Mouse (Mus musculus) bone marrow, adult 2 months (tissue): ENCODE data around the gene Slco4c1. TPM values are rescaled to one million over a fixed set of nuclear protein-coding genes. Genes with fewer than 3 reads are reported as not detected.

Experiments
- H3K27ac ChIP-seq: fragments of 200-500 bp; 2 replicates; pipeline ENCODE4 v1.5.1; 2012; ENCODE audit warnings: low read depth, mild to moderate bottlenecking, control low read depth, inconsistent platforms, low read length; ENCODE audit not compliant: control insufficient read depth, poor library complexity, insufficient read depth
- H3K4me1 ChIP-seq: fragments of 200-500 bp; 2 replicates; pipeline ENCODE4 v1.6.1; 2011; ENCODE audit warnings: low read length; ENCODE audit not compliant: control insufficient read depth, insufficient read depth
- H3K4me3 ChIP-seq: fragments of 200-500 bp; replicated peaks from 2 replicates; pipeline ENCODE3; 2011; ENCODE audit warnings: mild to moderate bottlenecking, low read depth, low read length, control low read depth; ENCODE audit not compliant: control insufficient read depth
- CTCF ChIP-seq: fragments of 200-500 bp; IDR thresholded peaks from 2 replicates; pipeline ENCODE4 v1.5.1; 2011; ENCODE audit warnings: low read length, control low read depth; ENCODE audit not compliant: control insufficient read depth, insufficient read depth
- POLR2A ChIP-seq: fragments of 200-500 bp; IDR thresholded peaks from 2 replicates; pipeline ENCODE4 v1.6.1; 2011; ENCODE audit warnings: low read depth, mild to moderate bottlenecking, control low read depth, low read length, borderline replicate concordance; ENCODE audit not compliant: control insufficient read depth
- WGBS: fragments of 180-500 bp; shearing (Covaris S2); methylation state at CpG from one replicate; pipeline ENCODE4 v1.1.7; 2018; 5-methylcytosine and 5-hydroxymethylcytosine counted together
- polyA plus RNA-seq: library from polyadenylated mRNA; stranded (reverse); fragments of >200 nt; gene quantifications from 2 replicates; pipeline ENCODE4 v1.2.4, GENCODE M21; 2011; ENCODE audit warnings: low replicate concordance; ENCODE audit not compliant: missing spikeins, insufficient read depth, insufficient read length

Slco4c1 gene
- 1.1 and 1.4 TPM in 2 replicates for polyA plus RNA-seq

DNA sequence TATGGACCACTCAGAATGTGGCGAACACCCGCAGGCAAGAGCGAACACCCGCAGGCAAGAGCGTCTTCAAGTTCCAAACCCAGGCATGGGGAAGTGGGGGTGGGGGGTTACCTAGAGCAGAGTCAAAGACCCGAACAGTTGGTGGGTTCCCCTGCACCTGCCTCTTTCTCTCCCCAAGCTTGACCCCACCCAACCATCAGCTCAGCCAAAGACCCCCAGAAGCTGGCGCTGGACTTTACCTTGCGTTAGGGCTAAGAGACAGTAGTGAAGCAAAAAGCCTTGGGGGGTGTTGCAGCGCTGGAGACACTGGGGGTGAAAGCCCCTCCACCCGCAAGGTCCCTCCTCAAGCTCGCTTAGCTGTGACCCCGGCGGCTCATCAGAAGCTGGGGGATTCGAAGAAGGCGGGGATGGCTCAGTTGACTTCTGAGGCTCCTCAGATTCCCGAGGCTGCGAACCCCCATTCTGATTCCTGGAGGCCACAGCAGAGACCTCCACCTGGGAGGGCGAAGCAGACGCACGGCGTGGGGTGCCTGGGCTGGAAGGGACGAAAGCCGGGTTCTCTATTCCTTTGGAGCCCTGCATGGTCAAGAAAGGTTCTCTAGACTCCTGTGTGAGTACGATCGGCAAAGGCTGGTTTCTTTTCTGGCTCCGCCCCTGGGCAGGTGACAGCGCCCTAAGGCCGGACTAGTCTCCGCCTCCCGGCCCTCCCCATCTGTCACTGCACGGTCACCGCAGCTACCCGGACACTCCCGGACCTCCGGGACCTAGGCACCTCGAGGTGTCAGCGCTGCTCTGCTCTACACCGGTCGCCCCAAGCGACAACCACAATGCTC is at the start of gene Slco4c1:
Slco4c1 (minus strand) TSS at position 644 of the 833 bp plus-strand sequence.
- no peaks in the 10 kb centered on the region for H3K4me1 ChIP-seq
- peak within 1 kb of the TSS; percentile 58 for H3K4me3 ChIP-seq
- TF ChIP-seq POLR2A: peak; percentile 14; the same call in 1 of the 2 replicates
- no peak for TF ChIP-seq CTCF
- 1% methylated on average over 40 of the region's 40 CpGs for WGBS
- H3K27ac ChIP-seq: peak within 1 kb of the TSS; percentile 83

GRCm38 (mm10) chr1:96917333-96917732 is 45.4 kb upstream of the Slco4c1 start:
- Histone ChIP-seq H3K27ac (no peak overlapping the region), H3K4me1 (no peaks in the 10 kb centered on the region), H3K4me3 (no peak overlapping the region)
- TF ChIP-seq POLR2A (no peak), CTCF (no peak)

DNA sequence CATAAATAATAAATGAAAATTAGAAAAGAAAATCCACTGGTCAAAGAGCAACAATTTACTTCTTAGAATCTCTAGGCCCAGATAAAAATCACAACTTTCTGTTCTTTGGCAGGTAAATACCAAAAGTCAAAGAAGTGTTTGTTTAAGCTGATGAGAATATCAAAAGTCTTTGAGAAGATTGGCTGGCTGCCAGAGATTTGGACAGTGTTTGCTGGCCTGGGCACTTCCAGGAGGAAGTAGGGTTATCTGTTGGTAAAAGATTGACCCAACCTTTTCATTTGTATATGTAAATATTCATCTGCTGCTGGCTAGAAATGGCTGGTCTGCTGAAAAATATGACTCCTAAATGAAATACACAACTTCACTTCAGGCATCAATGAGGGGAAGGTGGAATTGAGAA is 11.8 kb upstream of the Slco4c1 start:
- Histone ChIP-seq H3K27ac (no peak overlapping the region), H3K4me1 (no peaks in the 10 kb centered on the region), H3K4me3 (no peak overlapping the region)
- no peak for TF ChIP-seq POLR2A
- no peak for TF ChIP-seq CTCF

GRCm38 (mm10) chr1:96878572-96878971 is 6.6 kb upstream of the Slco4c1 start:
- WGBS: 70% methylated on average over 1 of the region's 1 CpGs
- H3K4me3 ChIP-seq: no peak overlapping the region
- no peak overlapping the region for H3K27ac ChIP-seq
- no peak for TF ChIP-seq CTCF
- H3K4me1 ChIP-seq: no peaks in the 10 kb centered on the region

DNA sequence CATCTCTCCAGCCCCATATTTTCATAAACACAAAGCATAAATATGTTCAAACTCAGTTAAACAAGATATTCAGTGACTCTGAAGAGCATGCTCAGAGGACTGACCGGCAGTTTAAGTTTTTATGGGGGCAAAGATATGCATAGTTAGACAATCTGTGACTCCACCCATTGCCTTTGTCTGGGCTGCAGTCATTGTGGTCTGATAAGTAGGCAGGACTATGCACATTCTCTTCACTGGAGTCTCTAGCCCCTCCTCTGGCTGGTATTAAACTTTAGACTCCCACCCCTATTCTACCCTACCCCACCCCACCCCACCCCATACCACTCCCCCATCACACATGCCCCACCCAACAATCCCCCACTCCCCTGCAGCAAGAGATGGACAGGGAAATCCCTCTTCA is 4.1 kb upstream of the Slco4c1 start:
- no peak overlapping the region for H3K4me3 ChIP-seq
- H3K27ac ChIP-seq: no peak overlapping the region
- 59% methylated on average over 1 of the region's 1 CpGs for WGBS
- TF ChIP-seq CTCF (no peak), POLR2A (no peak)
- H3K4me1 ChIP-seq: no peaks in the 10 kb centered on the region

DNA sequence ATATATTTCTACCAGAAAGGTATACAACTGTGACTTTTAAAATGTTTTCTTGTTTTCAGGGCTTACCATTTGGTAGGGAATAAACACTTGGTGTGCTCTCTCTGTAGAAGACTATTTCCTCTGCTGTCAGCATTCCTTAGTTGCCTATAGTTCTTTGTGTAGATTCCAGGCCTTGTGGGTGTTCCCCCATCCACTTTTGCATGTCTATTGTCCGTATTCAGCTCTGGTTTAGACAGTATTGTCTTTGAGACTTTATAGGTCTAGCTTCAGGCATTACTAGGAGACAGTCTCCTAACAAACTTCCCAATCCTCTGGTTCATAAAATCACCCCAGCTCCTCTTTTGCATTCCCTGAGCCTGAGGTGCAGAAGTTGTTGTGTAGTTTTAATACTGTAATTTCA is 2.7 kb upstream of the Slco4c1 start:
- H3K27ac ChIP-seq: no peak overlapping the region
- TF ChIP-seq POLR2A: no peak
- no peak for TF ChIP-seq CTCF
- no peaks in the 10 kb centered on the region for H3K4me1 ChIP-seq
- 93% methylated on average over 1 of the region's 1 CpGs for WGBS
- H3K4me3 ChIP-seq: no peak overlapping the region

DNA sequence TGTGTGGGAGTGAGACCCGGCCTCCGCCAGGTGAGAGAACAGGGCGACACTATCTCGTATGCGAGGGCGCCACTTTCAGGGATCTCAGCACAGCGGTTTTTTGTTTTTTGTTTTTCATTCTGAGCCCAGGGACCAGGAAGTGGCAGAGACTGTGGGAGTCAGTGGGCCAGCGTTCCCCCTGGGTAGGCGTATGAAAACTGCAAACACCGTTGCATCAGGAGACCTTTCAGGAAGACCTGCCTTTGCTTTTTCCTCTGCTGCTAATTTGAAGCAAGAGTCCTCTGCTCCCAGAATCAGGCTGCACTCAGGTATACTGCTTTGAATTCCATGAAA is 356 bp upstream of the Slco4c1 start:
- WGBS: 3% methylated on average over 10 of the region's 10 CpGs
- Histone ChIP-seq H3K4me3 (peak overlapping the region; percentile 58), H3K27ac (peak overlapping the region; percentile 69), H3K4me1 (no peaks in the 10 kb centered on the region)
- TF ChIP-seq POLR2A: no peak
- TF ChIP-seq CTCF: no peak

- TF ChIP-seq POLR2A (no peak), CTCF (no peak)
- WGBS: 6% methylated on average over 7 of the region's 7 CpGs
- H3K4me3 ChIP-seq: peak overlapping the region; percentile 40
- H3K4me1 ChIP-seq: no peaks in the 10 kb centered on the region
- H3K27ac ChIP-seq: peak overlapping the region; percentile 41; the same call in 1 of the 2 replicates
These were observed 1.1 kb downstream of the Slco4c1 start for GRCm38 (mm10) chr1:96870764-96871307.
